Mouse (Mus musculus): ENCODE measurements around the gene Net1. TPM values are rescaled to one million over a fixed set of nuclear protein-coding genes. Genes with fewer than 3 reads are reported as not detected.
"Not testable (repeated sequence)": the region's sequence is repeated elsewhere in the genome, so short reads cannot be mapped to it uniquely, and the experiment has no call there.

Net1 gene
- polyA plus RNA-seq, 1 experiment from 2014 or later = 10.5 TPM

- Histone ChIP-seq H3K4me2 (ENCODE audit: low read length) (no peak overlapping the region), H3K4me1 (ENCODE audit: control insufficient read depth, insufficient read depth, low read length) (peaks cover 6% of the 10 kb centered on the region), H3K4me3 (ENCODE audit: low read depth, low read length) (no peak overlapping the region), H3K27ac (ENCODE audit: low read length) (no peak overlapping the region), H3K36me3 (ENCODE audit: control insufficient read depth, insufficient read depth, low read length) (no peaks in the 10 kb centered on the region), H3K9me3 (replicated peaks; ENCODE audit: control insufficient read depth, low read length, poor library complexity, severe bottlenecking) (no peaks in the 10 kb centered on the region), H3K9ac (ENCODE audit: low read depth, low read length) (no peak overlapping the region), H3K27me3 (ENCODE audit: control insufficient read depth, insufficient read depth, low read depth, low read length) (no peaks in the 10 kb centered on the region)
- WGBS = 87% methylated on average over 4 of the region's 4 CpGs
- ATAC-seq = no peak
Observed at GRCm38 (mm10) chr13:3913504-3913903, 4.5 kb downstream of the Net1 start.

GRCm38 (mm10) chr13:3910356-3910755 is 7.7 kb downstream of the Net1 start:
- no peak overlapping the region for H3K9ac ChIP-seq (ENCODE audit: low read depth, low read length)
- H3K4me3 ChIP-seq (ENCODE audit: low read depth, low read length) = no peak overlapping the region
- no peak overlapping the region for H3K27ac ChIP-seq (ENCODE audit: low read length)
- ATAC-seq = no peak
- 86% methylated on average over 5 of the region's 5 CpGs for WGBS
- H3K36me3 ChIP-seq (ENCODE audit: control insufficient read depth, insufficient read depth, low read length) = no peaks in the 10 kb centered on the region
- no peaks in the 10 kb centered on the region for H3K27me3 ChIP-seq (ENCODE audit: control insufficient read depth, insufficient read depth, low read depth, low read length)
- no peak overlapping the region for H3K4me2 ChIP-seq (ENCODE audit: low read length)
- H3K9me3 ChIP-seq (replicated peaks; ENCODE audit: control insufficient read depth, low read length, poor library complexity, severe bottlenecking) = no peaks in the 10 kb centered on the region
- H3K4me1 ChIP-seq (ENCODE audit: control insufficient read depth, insufficient read depth, low read length) = no peaks in the 10 kb centered on the region

- Histone ChIP-seq H3K9ac (ENCODE audit: low read depth, low read length) (no peak overlapping the region), H3K9me3 (replicated peaks; ENCODE audit: control insufficient read depth, low read length, poor library complexity, severe bottlenecking) (no peaks in the 10 kb centered on the region), H3K27me3 (ENCODE audit: control insufficient read depth, insufficient read depth, low read depth, low read length) (no peaks in the 10 kb centered on the region), H3K27ac (ENCODE audit: low read length) (no peak overlapping the region), H3K4me1 (ENCODE audit: control insufficient read depth, insufficient read depth, low read length) (no peaks in the 10 kb centered on the region), H3K4me2 (ENCODE audit: low read length) (no peak overlapping the region), H3K36me3 (ENCODE audit: control insufficient read depth, insufficient read depth, low read length) (no peaks in the 10 kb centered on the region), H3K4me3 (ENCODE audit: low read depth, low read length) (no peak overlapping the region)
- no peak for ATAC-seq
- 92% methylated on average over 4 of the region's 4 CpGs for WGBS
Observed at GRCm38 (mm10) chr13:3908262-3908661, 9.8 kb downstream of the Net1 start.

GRCm38 (mm10) chr13:3907151-3907696 is 10.8 kb downstream of the Net1 start:
- 88% methylated on average over 6 of the region's 6 CpGs for WGBS
- Histone ChIP-seq H3K4me2 (ENCODE audit: low read length) (no peak overlapping the region), H3K27ac (ENCODE audit: low read length) (no peak overlapping the region), H3K36me3 (ENCODE audit: control insufficient read depth, insufficient read depth, low read length) (no peaks in the 10 kb centered on the region), H3K9me3 (replicated peaks; ENCODE audit: control insufficient read depth, low read length, poor library complexity, severe bottlenecking) (no peaks in the 10 kb centered on the region), H3K4me3 (ENCODE audit: low read depth, low read length) (no peak overlapping the region), H3K4me1 (ENCODE audit: control insufficient read depth, insufficient read depth, low read length) (no peaks in the 10 kb centered on the region), H3K27me3 (ENCODE audit: control insufficient read depth, insufficient read depth, low read depth, low read length) (no peaks in the 10 kb centered on the region), H3K9ac (ENCODE audit: low read depth, low read length) (no peak overlapping the region)
- no peak for ATAC-seq

GRCm38 (mm10) chr13:3899301-3899700 is 18.7 kb downstream of the Net1 start:
- no peaks in the 10 kb centered on the region for H3K27me3 ChIP-seq (ENCODE audit: control insufficient read depth, insufficient read depth, low read depth, low read length)
- H3K36me3 ChIP-seq (ENCODE audit: control insufficient read depth, insufficient read depth, low read length) = no peaks in the 10 kb centered on the region
- H3K4me3 ChIP-seq (ENCODE audit: low read depth, low read length) = no peak overlapping the region
- 92% methylated on average over 9 of the region's 9 CpGs for WGBS
- no peak overlapping the region for H3K27ac ChIP-seq (ENCODE audit: low read length)
- H3K4me1 ChIP-seq (ENCODE audit: control insufficient read depth, insufficient read depth, low read length) = no peaks in the 10 kb centered on the region
- H3K9ac ChIP-seq (ENCODE audit: low read depth, low read length) = no peak overlapping the region
- ATAC-seq = no peak
- no peaks in the 10 kb centered on the region for H3K9me3 ChIP-seq (replicated peaks; ENCODE audit: control insufficient read depth, low read length, poor library complexity, severe bottlenecking)
- no peak overlapping the region for H3K4me2 ChIP-seq (ENCODE audit: low read length)

- H3K9me3 ChIP-seq (replicated peaks; ENCODE audit: control insufficient read depth, low read length, poor library complexity, severe bottlenecking); H3K4me3 ChIP-seq (ENCODE audit: low read depth, low read length); H3K27ac ChIP-seq (ENCODE audit: low read length); H3K4me2 ChIP-seq (ENCODE audit: low read length); H3K27me3 ChIP-seq (ENCODE audit: control insufficient read depth, insufficient read depth, low read depth, low read length); H3K4me1 ChIP-seq (ENCODE audit: control insufficient read depth, insufficient read depth, low read length); H3K36me3 ChIP-seq (ENCODE audit: control insufficient read depth, insufficient read depth, low read length); ATAC-seq; H3K9ac ChIP-seq (ENCODE audit: low read depth, low read length): not testable (repeated sequence)
- 98% methylated on average over 5 of the region's 5 CpGs for WGBS
Observed at GRCm38 (mm10) chr13:3898202-3898601, 19.8 kb downstream of the Net1 start.

- Histone ChIP-seq H3K27me3 (ENCODE audit: control insufficient read depth, insufficient read depth, low read depth, low read length) (no peaks in the 10 kb centered on the region; the same call in 1 of the 2 replicates), H3K27ac (ENCODE audit: low read length) (no peak overlapping the region), H3K9ac (ENCODE audit: low read depth, low read length) (no peak overlapping the region), H3K4me3 (ENCODE audit: low read depth, low read length) (no peak overlapping the region), H3K4me2 (ENCODE audit: low read length) (no peak overlapping the region), H3K9me3 (replicated peaks; ENCODE audit: control insufficient read depth, low read length, poor library complexity, severe bottlenecking) (no peaks in the 10 kb centered on the region), H3K4me1 (ENCODE audit: control insufficient read depth, insufficient read depth, low read length) (no peaks in the 10 kb centered on the region), H3K36me3 (ENCODE audit: control insufficient read depth, insufficient read depth, low read length) (no peaks in the 10 kb centered on the region)
- no peak for ATAC-seq
- 42% methylated on average over 5 of the region's 5 CpGs for WGBS
Observed at GRCm38 (mm10) chr13:3896913-3897312, 21.1 kb downstream of the Net1 start.

- WGBS = 94% methylated on average over 6 of the region's 6 CpGs
- H3K27me3 ChIP-seq (ENCODE audit: control insufficient read depth, insufficient read depth, low read depth, low read length) = no peaks in the 10 kb centered on the region; the same call in 1 of the 2 replicates
Observed at GRCm38 (mm10) chr13:3896032-3896431, 22.0 kb downstream of the Net1 start.

GRCm38 (mm10) chr13:3895397-3895980 is 22.5 kb downstream of the Net1 start:
- no peak overlapping the region for H3K4me3 ChIP-seq (ENCODE audit: low read depth, low read length)
- no peak for ATAC-seq

More at GRCm38 (mm10) chr13:3896032-3896431, 22.0 kb downstream of the Net1 start:
- no peak overlapping the region for H3K4me3 ChIP-seq (ENCODE audit: low read depth, low read length)
- H3K9me3 ChIP-seq (replicated peaks; ENCODE audit: control insufficient read depth, low read length, poor library complexity, severe bottlenecking) = no peaks in the 10 kb centered on the region
- H3K4me2 ChIP-seq (ENCODE audit: low read length) = no peak overlapping the region
- H3K36me3 ChIP-seq (ENCODE audit: control insufficient read depth, insufficient read depth, low read length) = no peaks in the 10 kb centered on the region
- H3K4me1 ChIP-seq (ENCODE audit: control insufficient read depth, insufficient read depth, low read length) = no peaks in the 10 kb centered on the region
- no peak for ATAC-seq
- H3K27ac ChIP-seq (ENCODE audit: low read length) = no peak overlapping the region
- H3K9ac ChIP-seq (ENCODE audit: low read depth, low read length) = no peak overlapping the region

More at GRCm38 (mm10) chr13:3895397-3895980, 22.5 kb downstream of the Net1 start:
- H3K9ac ChIP-seq (ENCODE audit: low read depth, low read length) = no peak overlapping the region
- H3K4me2 ChIP-seq (ENCODE audit: low read length) = no peak overlapping the region
- no peaks in the 10 kb centered on the region for H3K4me1 ChIP-seq (ENCODE audit: control insufficient read depth, insufficient read depth, low read length)
- no peaks in the 10 kb centered on the region; the same call in 1 of the 2 replicates for H3K27me3 ChIP-seq (ENCODE audit: control insufficient read depth, insufficient read depth, low read depth, low read length)
- H3K36me3 ChIP-seq (ENCODE audit: control insufficient read depth, insufficient read depth, low read length) = no peaks in the 10 kb centered on the region
- no peaks in the 10 kb centered on the region for H3K9me3 ChIP-seq (replicated peaks; ENCODE audit: control insufficient read depth, low read length, poor library complexity, severe bottlenecking)
- WGBS = 89% methylated on average over 8 of the region's 8 CpGs
- H3K27ac ChIP-seq (ENCODE audit: low read length) = no peak overlapping the region
